Mouse (Mus musculus) kidney, embryonic 14.5 days (tissue): ENCODE data around the gene Fam207a. TPM values are rescaled to one million over a fixed set of nuclear protein-coding genes. Genes with fewer than 3 reads are reported as not detected.
A peak's percentile ranks its signal among the peaks of the same experiment; 100 is the strongest.

Experiments
- ATAC-seq: fragments of 200-750 bp; cut with Nextera tagmentation; 2 replicates; pipeline ENCODE4 v1.8.0; 2017; ENCODE audit warnings: moderate number of reproducible peaks, mild to moderate bottlenecking, moderate TSS enrichment, moderate library complexity; ENCODE audit not compliant: low FRiP score, low TSS enrichment
- H3K27ac ChIP-seq: fragments of 300-500 bp; sonication (generic); 2 replicates; pipeline ENCODE4 v1.5.1; 2014; ENCODE audit warnings: low read depth, mild to moderate bottlenecking, low read length, moderate library complexity, mixed read lengths
- H3K27me3 ChIP-seq: fragments of 300-500 bp; sonication (generic); 2 replicates; pipeline ENCODE4 v1.6.1; 2014; ENCODE audit warnings: mild to moderate bottlenecking, low read length; ENCODE audit not compliant: control insufficient read depth, insufficient read depth
- H3K36me3 ChIP-seq: fragments of 300-500 bp; sonication (generic); 2 replicates; pipeline ENCODE4 v1.6.1; 2014; ENCODE audit warnings: low read length, mixed read lengths; ENCODE audit not compliant: control insufficient read depth, insufficient read depth
- H3K4me1 ChIP-seq: fragments of 300-500 bp; sonication (generic); 2 replicates; pipeline ENCODE4 v1.6.1; 2014; ENCODE audit warnings: low read length, mixed read lengths; ENCODE audit not compliant: control insufficient read depth, insufficient read depth
- H3K4me2 ChIP-seq: fragments of 300-500 bp; sonication (generic); replicated peaks from 2 replicates; pipeline ENCODE4 v1.6.1; 2014; ENCODE audit warnings: low read depth, mild to moderate bottlenecking, low read length
- H3K4me3 ChIP-seq: fragments of 300-500 bp; sonication (generic); 2 replicates; pipeline ENCODE4 v1.5.1; 2014; ENCODE audit warnings: mild to moderate bottlenecking, low read length
- H3K9ac ChIP-seq: fragments of 300-500 bp; sonication (generic); 2 replicates; pipeline ENCODE4 v1.6.1; 2014; ENCODE audit warnings: low read depth, mild to moderate bottlenecking, low read length, moderate library complexity
- H3K9me3 ChIP-seq: fragments of 300-500 bp; sonication (generic); 2 replicates; pipeline ENCODE4 v1.6.1; 2016; ENCODE audit warnings: low read length; ENCODE audit not compliant: control insufficient read depth
- WGBS: fragments of 180-500 bp; shearing (Covaris S2); extraction: QIAGEN DNeasy Blood & Tissue Kit; methylation state at CpG from one replicate; pipeline ENCODE4 v1.1.7; 2014; 5-methylcytosine and 5-hydroxymethylcytosine counted together
- polyA plus RNA-seq: library from polyadenylated mRNA; unstranded; fragments of >200 nt; fragmentation: Nextera tagmentation; extraction: Ambion mirVana; gene quantifications from 2 replicates; pipeline ENCODE4 v1.2.1, GENCODE M21; 2014

Fam207a gene
- polyA plus RNA-seq, 1 experiment from 2014 or later, result 36.5 TPM

DNA sequence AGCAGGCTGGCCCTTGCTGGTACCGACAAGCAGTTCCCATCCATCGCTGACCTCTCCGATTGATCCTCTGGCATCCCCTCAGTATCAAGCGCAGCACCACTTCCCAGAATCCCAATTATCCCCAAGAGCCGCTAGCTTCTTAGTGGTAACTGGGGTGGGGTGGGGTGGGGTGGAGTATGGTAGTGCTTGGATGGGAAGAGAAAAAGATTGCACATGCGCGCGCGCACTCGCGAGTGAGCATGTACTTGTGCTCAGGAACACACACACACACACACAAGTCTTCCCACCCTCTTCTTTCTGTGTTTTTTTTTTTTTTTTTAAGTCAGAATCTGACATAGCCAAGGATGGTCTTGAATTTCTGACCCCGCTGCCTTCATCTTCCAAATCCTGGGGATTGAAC lies 7.2 kb upstream of the Fam207a start:
- WGBS, result 60% methylated on average over 12 of the region's 12 CpGs
- Histone ChIP-seq H3K4me3 (peak overlapping the region; percentile 22), H3K4me1 (peaks cover 4% of the 10 kb centered on the region; the same call in 1 of the 2 replicates), H3K9me3 (no peaks in the 10 kb centered on the region), H3K36me3 (no peaks in the 10 kb centered on the region), H3K9ac (peak overlapping the region; percentile 48), H3K27ac (no peak overlapping the region), H3K27me3 (no peaks in the 10 kb centered on the region), H3K4me2 (peak overlapping the region; percentile 55)
- ATAC-seq, result no peak

DNA sequence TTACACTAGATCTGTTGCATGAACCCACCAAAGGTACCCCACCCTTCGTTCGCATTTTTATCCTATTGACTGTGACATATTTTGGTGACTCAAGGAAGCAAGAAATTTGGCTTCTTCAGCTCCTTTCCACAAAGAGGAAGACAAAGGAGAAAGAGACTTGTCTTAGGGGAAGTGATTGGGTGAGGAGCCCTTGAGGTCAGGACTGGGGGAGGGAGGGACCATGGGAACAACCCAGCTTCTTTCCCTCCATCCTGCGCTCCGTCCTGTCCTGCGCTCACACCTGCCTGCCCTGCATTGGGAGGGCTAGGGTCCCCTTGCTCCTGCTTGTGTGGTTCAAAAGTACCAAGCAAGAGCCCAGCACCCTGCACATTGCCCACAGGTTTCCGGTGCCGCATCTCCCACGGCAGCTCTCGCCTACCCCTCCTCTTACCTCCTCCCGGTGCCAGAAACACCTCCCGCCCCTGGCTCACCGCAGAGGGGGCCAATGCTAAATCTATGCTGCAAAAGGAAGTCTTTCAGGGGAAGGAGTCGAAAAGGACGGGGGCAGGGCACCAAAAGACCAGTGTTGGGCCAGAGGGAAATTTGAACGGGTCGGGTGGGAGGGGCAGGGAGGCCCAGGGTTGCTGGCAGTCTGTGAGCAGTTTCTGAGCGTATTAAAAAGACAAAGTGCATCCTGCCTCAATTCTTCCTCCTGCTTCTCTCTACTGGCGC lies 6.6 kb upstream of the Fam207a start:
- Histone ChIP-seq H3K4me2 (peak overlapping the region; percentile 55), H3K36me3 (no peaks in the 10 kb centered on the region), H3K27ac (no peak overlapping the region), H3K9me3 (no peaks in the 10 kb centered on the region), H3K4me1 (peaks cover 4% of the 10 kb centered on the region; the same call in 1 of the 2 replicates), H3K27me3 (no peaks in the 10 kb centered on the region), H3K4me3 (peak overlapping the region; percentile 22), H3K9ac (peak overlapping the region; percentile 48)
- no peak for ATAC-seq
- 15% methylated on average over 18 of the region's 18 CpGs for WGBS

DNA sequence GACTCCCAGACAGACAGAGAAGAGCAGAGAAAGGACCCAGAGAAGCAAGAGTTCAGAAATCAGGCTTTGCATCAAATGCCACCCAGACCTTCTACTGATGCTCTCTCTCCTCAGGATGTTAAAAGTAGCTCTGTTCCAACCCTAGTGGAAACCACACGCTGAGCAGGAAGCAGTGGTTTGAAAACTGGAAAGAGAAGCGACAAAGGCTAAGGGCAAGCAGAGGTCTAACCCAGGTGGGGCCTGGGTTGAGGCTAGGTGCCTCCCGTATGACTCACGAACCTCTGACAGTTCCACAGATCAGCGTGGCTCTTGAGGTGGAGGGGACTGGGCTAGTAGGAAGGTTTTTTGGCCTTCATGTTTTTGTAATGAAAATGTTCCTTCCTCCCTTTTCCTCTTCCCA lies 4.9 kb upstream of the Fam207a start:
- no peak for ATAC-seq
- H3K27me3 ChIP-seq, result no peaks in the 10 kb centered on the region
- H3K27ac ChIP-seq, result no peak overlapping the region
- no peaks in the 10 kb centered on the region for H3K9me3 ChIP-seq
- H3K36me3 ChIP-seq, result no peaks in the 10 kb centered on the region
- no peak overlapping the region for H3K4me3 ChIP-seq
- H3K4me2 ChIP-seq, result no peak overlapping the region
- 90% methylated on average over 5 of the region's 5 CpGs for WGBS
- H3K4me1 ChIP-seq, result peaks cover 13% of the 10 kb centered on the region
- no peak overlapping the region for H3K9ac ChIP-seq

DNA sequence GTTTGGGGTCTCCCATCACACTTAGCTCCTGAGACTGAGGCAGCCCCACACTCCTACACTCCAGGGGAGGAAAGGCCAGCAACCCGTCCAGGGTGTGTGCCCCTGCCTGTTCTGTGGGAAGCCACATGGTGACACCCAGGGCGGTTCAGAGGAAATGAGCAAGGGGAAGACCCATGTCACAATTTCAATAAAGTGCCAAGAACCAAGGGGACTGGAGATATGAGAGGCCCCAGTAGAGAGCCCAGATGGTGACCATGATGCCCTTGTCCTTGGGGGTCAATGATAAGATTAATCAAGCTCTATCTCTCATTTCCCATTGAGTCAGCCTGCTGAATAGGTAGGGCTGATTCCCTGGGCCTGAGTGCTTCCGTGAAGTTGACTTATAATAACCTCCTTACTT lies 3.6 kb upstream of the Fam207a start:
- 77% methylated on average over 3 of the region's 3 CpGs for WGBS
- peaks cover 19% of the 10 kb centered on the region for H3K4me1 ChIP-seq

DNA sequence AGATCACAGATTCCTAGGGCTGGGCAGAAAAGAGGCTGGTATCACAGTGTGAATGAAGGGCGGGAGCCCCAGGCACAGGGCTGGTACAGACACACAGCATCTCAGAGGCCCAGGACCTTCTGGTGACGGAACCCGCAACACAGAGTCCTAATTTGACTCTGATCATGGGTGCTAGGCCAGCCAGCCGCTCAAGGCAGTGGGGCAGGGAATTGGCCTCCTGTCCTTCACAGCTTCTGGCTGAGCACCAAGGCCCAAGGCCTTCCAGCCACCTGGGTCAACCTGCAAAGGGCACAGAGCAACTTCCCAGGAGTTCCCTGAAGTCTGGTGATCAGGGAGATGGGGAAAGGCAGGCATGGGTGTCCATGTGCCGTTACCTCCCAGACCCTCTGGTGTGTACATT lies 2.2 kb upstream of the Fam207a start:
- Histone ChIP-seq H3K4me2 (no peak overlapping the region), H3K4me3 (no peak overlapping the region), H3K27me3 (no peaks in the 10 kb centered on the region), H3K36me3 (peaks cover 6% of the 10 kb centered on the region; the same call in 1 of the 2 replicates), H3K4me1 (peaks cover 19% of the 10 kb centered on the region), H3K27ac (no peak overlapping the region), H3K9ac (no peak overlapping the region), H3K9me3 (no peaks in the 10 kb centered on the region)
- ATAC-seq, result no peak
- WGBS, result 95% methylated on average over 5 of the region's 5 CpGs

More for the DNA sequence above, 3.6 kb upstream of the Fam207a start:
- no peaks in the 10 kb centered on the region for H3K27me3 ChIP-seq
- no peak for ATAC-seq
- H3K36me3 ChIP-seq, result no peaks in the 10 kb centered on the region
- no peaks in the 10 kb centered on the region for H3K9me3 ChIP-seq
- H3K9ac ChIP-seq, result no peak overlapping the region
- no peak overlapping the region for H3K4me3 ChIP-seq
- H3K27ac ChIP-seq, result no peak overlapping the region
- H3K4me2 ChIP-seq, result no peak overlapping the region

DNA sequence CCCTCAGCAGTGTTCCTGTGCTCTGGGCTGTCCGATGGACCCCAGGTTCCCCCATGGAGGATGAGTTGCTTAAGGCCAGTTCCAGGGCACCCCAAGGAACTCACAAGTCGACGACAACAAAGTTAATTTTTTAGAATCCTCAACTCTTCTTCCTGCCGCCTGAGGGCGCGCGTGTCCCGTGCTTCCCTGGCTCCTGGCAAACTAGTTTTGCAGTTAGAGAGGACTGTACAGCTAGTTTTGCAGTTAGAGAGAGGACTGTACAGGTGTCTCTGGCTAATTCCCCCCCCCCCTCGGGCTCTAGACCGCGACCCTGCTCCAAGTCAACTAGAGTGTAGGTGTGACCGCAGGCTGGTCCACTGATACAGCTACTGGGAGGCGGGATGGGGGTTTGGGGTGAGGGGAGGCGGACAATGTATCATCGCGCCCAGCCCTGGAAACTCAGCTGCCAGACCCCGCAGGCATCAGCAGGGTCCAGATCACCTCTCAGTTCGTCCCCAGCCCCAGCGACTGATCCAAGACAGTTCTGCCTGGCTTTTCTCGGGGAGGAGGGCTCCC lies 1.6 kb upstream of the Fam207a start:
- H3K4me3 ChIP-seq, result no peak overlapping the region
- H3K27me3 ChIP-seq, result no peaks in the 10 kb centered on the region
- ATAC-seq, result no peak; the same call in 1 of the 2 replicates
- H3K36me3 ChIP-seq, result peaks cover 12% of the 10 kb centered on the region; the same call in 1 of the 2 replicates
- WGBS, result 23% methylated on average over 20 of the region's 20 CpGs
- peaks cover 15% of the 10 kb centered on the region for H3K4me1 ChIP-seq
- no peak overlapping the region; the same call in 1 of the 2 replicates for H3K4me2 ChIP-seq
- no peak overlapping the region for H3K9ac ChIP-seq
- no peaks in the 10 kb centered on the region for H3K9me3 ChIP-seq
- H3K27ac ChIP-seq, result no peak overlapping the region

DNA sequence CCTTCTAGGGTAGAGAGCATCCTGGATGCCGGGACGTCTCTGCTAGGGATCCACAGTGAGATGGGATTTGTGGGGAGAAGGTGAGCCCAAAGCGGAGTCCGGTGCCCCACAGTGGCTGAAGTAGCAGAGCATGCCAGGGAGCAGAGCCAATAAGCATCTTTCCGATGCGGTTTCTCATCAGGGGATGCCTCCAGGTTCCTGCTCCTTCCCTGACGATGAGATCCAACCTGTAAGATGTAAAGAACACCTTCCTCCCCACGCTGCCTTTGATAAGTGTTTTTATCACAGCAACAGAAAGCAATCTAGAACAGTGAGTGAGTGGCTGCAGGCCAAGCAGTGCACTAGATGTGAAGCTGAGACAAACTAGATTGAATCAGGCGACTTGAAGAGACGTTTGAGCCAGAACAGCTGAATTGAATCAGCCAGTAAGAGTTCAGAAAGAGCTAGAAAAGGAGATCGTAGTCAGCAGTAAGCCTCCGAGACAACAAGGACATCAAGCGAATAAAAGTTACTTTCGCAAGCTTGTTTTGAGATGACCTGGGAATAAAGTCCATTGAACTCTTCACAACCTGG lies 880 bp upstream of the Fam207a start:
- Histone ChIP-seq H3K4me2 (peak overlapping the region; percentile 80), H3K9me3 (no peaks in the 10 kb centered on the region), H3K4me3 (peak overlapping the region; percentile 85), H3K4me1 (peaks cover 15% of the 10 kb centered on the region), H3K36me3 (peaks cover 18% of the 10 kb centered on the region; the same call in 1 of the 2 replicates), H3K27me3 (no peaks in the 10 kb centered on the region), H3K9ac (peak overlapping the region; percentile 75), H3K27ac (peak overlapping the region; percentile 66; the same call in 1 of the 2 replicates)
- WGBS, result 42% methylated on average over 14 of the region's 14 CpGs
- 0 out of 2 replicates have a peak, but pooled peaks have one; percentile 10 for ATAC-seq

DNA sequence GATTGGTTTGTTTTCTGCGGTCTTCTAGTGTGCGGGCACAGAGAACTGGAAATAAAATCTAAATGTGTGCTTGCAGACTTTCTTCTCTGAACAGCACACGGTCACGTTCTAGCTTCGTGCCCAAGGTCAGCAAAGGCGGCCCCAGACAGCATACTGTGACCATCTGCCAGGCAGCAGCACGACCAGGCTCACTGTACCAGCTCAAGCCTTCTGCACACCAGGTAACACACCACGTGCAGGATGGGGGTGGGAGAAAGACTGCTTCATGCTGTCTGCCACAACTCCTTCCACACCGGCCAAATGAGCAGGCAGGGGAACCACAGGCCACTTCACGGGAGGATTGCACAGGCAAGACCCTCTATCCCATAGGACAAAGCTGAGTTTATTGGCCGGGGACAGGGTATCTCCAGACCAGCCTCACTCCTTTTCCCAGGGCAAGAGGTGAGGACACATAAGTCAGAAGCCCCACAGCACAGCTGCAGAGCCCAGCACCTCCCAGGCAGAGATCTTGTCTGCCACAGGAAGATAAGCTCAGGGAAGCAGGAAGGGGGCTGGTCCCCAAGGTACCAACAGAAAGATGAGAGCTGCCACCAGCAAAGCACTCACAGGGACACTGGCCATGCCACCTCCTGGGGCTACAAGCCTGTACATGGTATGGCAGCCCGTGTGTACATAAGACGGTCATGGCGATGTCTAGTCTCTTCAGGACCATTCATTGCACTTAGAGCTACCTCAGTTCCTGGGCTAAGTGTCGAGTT lies 5.2 kb downstream of the Fam207a start:
- 79% methylated on average over 15 of the region's 15 CpGs for WGBS
- peaks cover 61% of the 10 kb centered on the region for H3K36me3 ChIP-seq

More for the DNA sequence above, 5.2 kb downstream of the Fam207a start:
- Histone ChIP-seq H3K27ac (0 out of 2 replicates have a peak overlapping the region, but pooled peaks have one; percentile 24), H3K27me3 (no peaks in the 10 kb centered on the region), H3K4me2 (0 out of 2 replicates have a peak overlapping the region, but pooled peaks have one; percentile 1), H3K4me3 (no peak overlapping the region), H3K4me1 (peaks cover 14% of the 10 kb centered on the region; the same call in 1 of the 2 replicates), H3K9ac (no peak overlapping the region), H3K9me3 (no peaks in the 10 kb centered on the region)
- no peak for ATAC-seq
